Mouse (Mus musculus) lung, embryonic 14.5 days (tissue): Measurements from ENCODE around the gene Ebna1bp2. TPM values are rescaled to one million over a fixed set of nuclear protein-coding genes. Genes with fewer than 3 reads are reported as not detected.
A peak's percentile ranks its signal among the peaks of the same experiment; 100 is the strongest.

Source experiments
- ATAC-seq: fragments of 200-750 bp; cut with Nextera tagmentation; 2 replicates; pipeline ENCODE4 v1.8.0; 2017; ENCODE audit warnings: mild to moderate bottlenecking, moderate TSS enrichment, moderate library complexity; ENCODE audit not compliant: insufficient read depth
- DNase-seq: peaks from one replicate; pipeline ENCODE4 v3.0.0-alpha.2; 2015
- H3K27ac ChIP-seq: fragments of 300-500 bp; sonication (generic); 2 replicates; pipeline ENCODE4 v1.5.1; 2014; ENCODE audit warnings: low read depth, mild to moderate bottlenecking, moderate library complexity
- H3K27me3 ChIP-seq: fragments of 300-500 bp; sonication (generic); 2 replicates; pipeline ENCODE4 v1.6.1; 2014; ENCODE audit warnings: low read length, control low read depth; ENCODE audit not compliant: insufficient read depth
- H3K36me3 ChIP-seq: fragments of 300-500 bp; sonication (generic); 2 replicates; pipeline ENCODE4 v1.6.1; 2014; ENCODE audit warnings: control low read depth; ENCODE audit not compliant: insufficient read depth
- H3K4me1 ChIP-seq: fragments of 300-500 bp; sonication (generic); 2 replicates; pipeline ENCODE4 v1.6.1; 2014; ENCODE audit warnings: antibody characterized with exemption, control low read depth; ENCODE audit not compliant: insufficient read depth
- H3K4me2 ChIP-seq: fragments of 300-500 bp; sonication (generic); 2 replicates; pipeline ENCODE4 v1.6.1; 2014; ENCODE audit warnings: mild to moderate bottlenecking
- H3K4me3 ChIP-seq: fragments of 300-500 bp; sonication (generic); 2 replicates; pipeline ENCODE4 v1.5.1; 2014; ENCODE audit warnings: low read depth, low read length
- H3K9ac ChIP-seq: fragments of 300-500 bp; sonication (generic); 2 replicates; pipeline ENCODE4 v1.6.1; 2014
- H3K9me3 ChIP-seq: fragments of 300-500 bp; sonication (generic); 2 replicates; pipeline ENCODE4 v1.6.1; 2016; ENCODE audit warnings: low read depth, low read length, control low read depth
- CTCF ChIP-seq: IDR thresholded peaks from 2 replicates; pipeline ENCODE4 v1.5.1; 2016; ENCODE audit warnings: antibody characterized with exemption, low read depth
- WGBS: fragments of 180-500 bp; shearing (Covaris S2); extraction: QIAGEN DNeasy Blood & Tissue Kit; methylation state at CpG from one replicate; pipeline ENCODE4 v1.1.7; 2014; 5-methylcytosine and 5-hydroxymethylcytosine counted together
- polyA plus RNA-seq: library from polyadenylated mRNA; unstranded; fragments of >200 nt; fragmentation: Nextera tagmentation; extraction: Ambion mirVana; gene quantifications from 2 replicates; pipeline ENCODE4 v1.2.1, GENCODE M21; 2014

The Ebna1bp2 gene
- polyA plus RNA-seq, 1 experiment from 2014 or later = 161 TPM

DNA sequence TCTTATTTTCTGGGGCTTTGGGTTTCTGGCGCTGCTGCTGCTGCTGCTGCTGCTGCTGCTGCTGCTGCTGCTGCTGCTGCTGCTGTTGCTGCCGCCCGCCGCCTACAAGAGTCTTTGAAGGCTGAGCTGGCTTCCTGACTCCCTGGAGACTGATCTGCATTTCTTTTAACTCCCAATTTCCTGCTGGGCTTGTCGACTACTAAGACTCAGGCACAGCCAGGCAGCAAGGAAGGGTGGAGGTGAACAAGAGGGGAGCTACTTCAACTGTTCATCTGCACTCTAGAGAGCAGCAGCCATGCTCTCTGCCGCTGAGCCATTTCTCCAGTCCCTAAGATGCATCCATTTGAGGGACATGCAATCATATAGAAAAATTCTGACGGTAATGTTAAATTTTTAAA lies 30.9 kb upstream of the Ebna1bp2 start:
- DNase-seq (peak; percentile 14), ATAC-seq (no peak)
- no peaks in the 10 kb centered on the region for H3K4me1 ChIP-seq
- 15% methylated on average over 7 of the region's 7 CpGs for WGBS
- no peak overlapping the region for H3K4me2 ChIP-seq
- no peak overlapping the region for H3K27ac ChIP-seq
- TF ChIP-seq CTCF = no peak
- no peak overlapping the region for H3K4me3 ChIP-seq
- no peaks in the 10 kb centered on the region for H3K27me3 ChIP-seq
- no peaks in the 10 kb centered on the region for H3K9me3 ChIP-seq
- no peak overlapping the region for H3K9ac ChIP-seq
- H3K36me3 ChIP-seq = no peaks in the 10 kb centered on the region

DNA sequence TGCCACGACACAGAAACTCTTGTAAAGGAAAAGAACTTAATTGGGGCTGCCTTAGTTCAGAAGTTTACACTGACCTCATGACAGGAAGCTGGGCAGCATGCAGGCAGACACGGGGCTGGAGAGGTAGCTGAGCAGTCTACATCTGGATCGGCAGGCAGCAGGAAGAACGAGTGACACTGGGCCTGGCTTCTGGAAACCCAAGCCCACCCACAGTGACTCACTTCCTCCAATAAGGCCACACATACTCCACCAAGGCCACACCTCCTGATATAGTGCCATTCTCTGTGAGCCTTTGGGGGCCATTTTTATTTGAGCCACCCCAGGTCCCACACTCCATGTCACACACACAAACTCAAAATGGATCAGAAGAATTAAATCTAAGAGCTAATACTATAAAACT lies 16.5 kb upstream of the Ebna1bp2 start:
- Histone ChIP-seq H3K4me3 (no peak overlapping the region), H3K9ac (no peak overlapping the region), H3K27me3 (no peaks in the 10 kb centered on the region), H3K36me3 (no peaks in the 10 kb centered on the region), H3K4me2 (no peak overlapping the region), H3K4me1 (no peaks in the 10 kb centered on the region), H3K27ac (no peak overlapping the region), H3K9me3 (no peaks in the 10 kb centered on the region)
- 38% methylated on average over 4 of the region's 4 CpGs for WGBS
- TF ChIP-seq CTCF = no peak
- DNase-seq = no peak
- ATAC-seq = no peak

DNA sequence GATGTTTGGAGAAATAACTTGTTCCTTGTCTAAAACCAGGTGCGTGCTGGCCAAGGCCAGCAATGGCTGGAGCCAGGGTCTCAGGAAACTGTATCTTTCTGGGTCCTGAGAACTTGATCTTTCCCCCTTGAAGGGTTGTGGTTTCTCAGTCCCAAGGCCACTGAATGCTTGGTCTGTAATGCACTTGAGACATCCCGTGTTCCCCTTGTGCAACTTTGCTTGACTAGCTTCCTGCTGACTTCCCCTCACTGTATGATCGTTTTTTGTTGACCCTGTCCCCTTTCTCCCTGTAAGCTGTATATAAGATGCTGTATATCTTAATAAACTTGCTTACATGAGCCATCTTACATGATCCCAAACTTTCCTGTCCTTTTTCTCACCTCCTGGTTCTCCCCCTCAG lies 10.8 kb upstream of the Ebna1bp2 start:
- Histone ChIP-seq H3K36me3 (no peaks in the 10 kb centered on the region), H3K27me3 (no peaks in the 10 kb centered on the region), H3K27ac (no peak overlapping the region), H3K4me2 (no peak overlapping the region), H3K4me3 (no peak overlapping the region), H3K9ac (no peak overlapping the region), H3K4me1 (no peaks in the 10 kb centered on the region), H3K9me3 (no peaks in the 10 kb centered on the region)
- no peak for ATAC-seq
- TF ChIP-seq CTCF = no peak
- 60% methylated on average over 3 of the region's 3 CpGs for WGBS
- no peak for DNase-seq

DNA sequence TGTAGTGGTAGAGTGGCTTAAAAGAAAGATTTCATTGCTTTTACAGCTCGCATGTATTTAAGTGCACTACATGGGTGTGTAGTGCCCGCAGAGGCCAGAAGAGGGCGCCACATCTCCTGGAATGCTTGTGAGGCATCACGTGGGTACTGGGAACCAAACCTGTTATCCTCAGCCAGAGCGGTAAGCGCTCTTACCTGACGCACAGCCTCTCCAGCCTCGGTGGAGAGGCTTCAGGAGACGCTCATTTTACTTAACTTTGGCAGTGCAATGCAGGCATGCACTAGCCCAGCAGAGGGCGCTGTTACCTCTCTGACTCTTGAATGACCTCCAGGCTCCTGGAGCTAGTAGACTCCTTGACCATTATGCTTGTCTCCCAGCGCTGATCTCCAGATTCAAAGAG lies 8.0 kb upstream of the Ebna1bp2 start:
- Histone ChIP-seq H3K9me3 (0 out of 2 replicates have a peak, but pooled peaks cover 6% of the 10 kb centered on the region), H3K9ac (no peak overlapping the region), H3K27me3 (no peaks in the 10 kb centered on the region), H3K4me2 (no peak overlapping the region), H3K4me1 (no peaks in the 10 kb centered on the region), H3K4me3 (no peak overlapping the region), H3K27ac (no peak overlapping the region), H3K36me3 (no peaks in the 10 kb centered on the region)
- 21% methylated on average over 11 of the region's 11 CpGs for WGBS
- ATAC-seq (no peak), DNase-seq (peak; percentile 60)
- peak; percentile 57 for TF ChIP-seq CTCF

DNA sequence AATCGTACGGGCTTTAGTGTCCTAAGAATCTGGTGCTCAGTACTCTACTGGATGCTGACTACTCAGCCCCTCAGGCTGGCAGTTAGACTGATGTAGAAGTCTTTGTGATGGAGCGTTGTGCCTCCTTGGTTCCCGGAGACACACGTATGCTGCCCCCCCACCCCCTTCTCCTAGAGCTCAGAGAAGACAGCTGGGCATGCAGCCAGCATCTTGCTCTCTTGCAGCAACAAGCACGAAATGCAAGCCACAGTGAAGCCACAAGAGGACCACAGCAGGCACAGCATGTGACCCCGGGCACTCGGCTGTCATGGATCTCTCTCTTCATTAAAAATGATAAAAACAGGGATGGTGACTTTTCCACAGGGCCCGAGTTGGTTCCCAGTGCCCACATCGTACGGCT lies 5.2 kb upstream of the Ebna1bp2 start:
- H3K4me1 ChIP-seq = no peaks in the 10 kb centered on the region
- TF ChIP-seq CTCF = no peak
- DNase-seq (no peak), ATAC-seq (no peak)
- no peak overlapping the region for H3K4me2 ChIP-seq
- no peak overlapping the region for H3K9ac ChIP-seq
- no peaks in the 10 kb centered on the region for H3K36me3 ChIP-seq
- H3K4me3 ChIP-seq = no peak overlapping the region
- WGBS = 79% methylated on average over 11 of the region's 11 CpGs
- no peak overlapping the region for H3K27ac ChIP-seq
- H3K9me3 ChIP-seq = 0 out of 2 replicates have a peak, but pooled peaks cover 7% of the 10 kb centered on the region
- H3K27me3 ChIP-seq = no peaks in the 10 kb centered on the region

DNA sequence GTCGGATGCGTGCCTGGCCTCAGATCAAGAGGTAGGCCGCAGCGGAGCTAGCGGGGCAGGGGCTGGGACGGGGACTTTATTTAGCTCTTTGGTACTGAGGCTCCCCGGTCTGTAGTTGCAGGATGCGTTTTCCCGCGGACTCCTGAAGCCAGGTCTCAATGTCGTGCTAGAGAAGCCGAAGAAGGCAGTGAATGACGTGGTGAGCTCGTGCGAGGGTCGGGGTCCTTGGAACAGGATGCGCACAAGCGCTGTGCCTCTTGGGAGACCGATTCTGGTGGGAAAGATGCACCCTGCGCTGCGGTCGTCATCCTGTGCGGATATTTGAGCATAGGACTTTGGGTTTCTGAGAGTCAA lies 345 bp downstream of the Ebna1bp2 start:
- H3K36me3 ChIP-seq = peaks cover 32% of the 10 kb centered on the region
- 0 out of 2 replicates have a peak, but pooled peaks cover 2% of the 10 kb centered on the region for H3K4me1 ChIP-seq
- peak overlapping the region; percentile 91 for H3K4me2 ChIP-seq
- peak overlapping the region; percentile 26; the same call in 1 of the 2 replicates for H3K27ac ChIP-seq
- no peaks in the 10 kb centered on the region for H3K27me3 ChIP-seq
- ATAC-seq = no peak
- H3K9ac ChIP-seq = peak overlapping the region; percentile 76
- H3K9me3 ChIP-seq = 0 out of 2 replicates have a peak, but pooled peaks cover 7% of the 10 kb centered on the region
- DNase-seq = no peak
- under 1% methylated on average over 23 of the region's 23 CpGs for WGBS
- peak overlapping the region; percentile 69 for H3K4me3 ChIP-seq
- no peak for TF ChIP-seq CTCF

DNA sequence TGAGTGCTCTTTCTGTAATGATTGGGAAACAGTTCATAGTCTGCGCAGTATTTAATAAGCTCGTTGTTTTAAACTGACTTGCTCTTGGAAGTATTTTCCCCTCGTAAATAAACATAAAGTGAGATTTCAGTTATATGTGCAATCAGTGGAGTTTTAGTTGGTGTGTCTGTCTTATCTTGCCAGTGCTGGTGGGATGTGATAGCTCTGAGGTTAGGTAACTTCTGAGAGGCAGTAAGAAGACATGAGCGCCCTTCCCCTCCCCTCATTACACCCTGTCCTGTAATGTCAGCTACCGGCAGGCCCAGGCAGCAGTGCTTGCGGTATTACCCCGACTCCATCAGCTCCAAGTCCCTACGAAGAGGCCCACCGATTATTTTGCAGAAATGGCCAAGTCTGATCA lies 1.2 kb downstream of the Ebna1bp2 start:
- Histone ChIP-seq H3K4me3 (peak overlapping the region; percentile 69), H3K9me3 (0 out of 2 replicates have a peak, but pooled peaks cover 7% of the 10 kb centered on the region), H3K4me2 (peak overlapping the region; percentile 91), H3K4me1 (0 out of 2 replicates have a peak, but pooled peaks cover 2% of the 10 kb centered on the region), H3K27me3 (no peaks in the 10 kb centered on the region), H3K36me3 (peaks cover 40% of the 10 kb centered on the region), H3K9ac (peak overlapping the region; percentile 76), H3K27ac (no peak overlapping the region)
- DNase-seq = no peak
- WGBS = 81% methylated on average over 9 of the region's 9 CpGs
- no peak for TF ChIP-seq CTCF
- ATAC-seq = no peak

DNA sequence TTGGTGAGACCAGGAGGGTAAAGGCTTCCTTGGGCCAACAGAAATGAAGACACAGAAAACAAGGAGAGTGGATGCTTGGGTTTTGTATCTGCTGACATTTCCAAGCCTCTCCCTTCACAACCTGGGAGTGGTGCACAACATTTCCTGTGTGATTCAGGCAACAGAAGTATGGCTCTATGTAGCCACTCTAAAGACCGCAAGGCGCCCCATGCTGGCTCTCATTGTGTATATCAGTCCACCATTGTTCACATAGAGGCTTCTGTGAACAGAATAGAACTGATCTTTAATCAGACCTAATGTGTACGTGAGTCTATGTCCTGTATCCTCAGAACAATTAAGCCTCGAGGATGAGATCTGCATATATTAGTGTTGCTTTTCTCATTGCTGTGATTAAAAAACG lies 9.7 kb downstream of the Ebna1bp2 start:
- TF ChIP-seq CTCF = no peak
- H3K4me1 ChIP-seq = no peaks in the 10 kb centered on the region
- H3K9me3 ChIP-seq = no peaks in the 10 kb centered on the region
- no peak overlapping the region for H3K4me3 ChIP-seq
- peaks cover 48% of the 10 kb centered on the region for H3K36me3 ChIP-seq
- no peaks in the 10 kb centered on the region for H3K27me3 ChIP-seq
- H3K27ac ChIP-seq = no peak overlapping the region
- DNase-seq (no peak), ATAC-seq (no peak)
- H3K9ac ChIP-seq = no peak overlapping the region
- no peak overlapping the region for H3K4me2 ChIP-seq
- 89% methylated on average over 5 of the region's 5 CpGs for WGBS
